Mouse (Mus musculus) forebrain, embryonic 14.5 days (tissue): ENCODE results near the gene Knop1. TPM values are rescaled to one million over a fixed set of nuclear protein-coding genes. Genes with fewer than 3 reads are reported as not detected.

Experiments
- ATAC-seq: fragments of 200-750 bp; cut with Nextera tagmentation; 2 replicates; pipeline ENCODE4 v1.8.0; 2017; ENCODE audit warnings: mild to moderate bottlenecking, moderate library complexity
- DNase-seq: peaks from one replicate; pipeline ENCODE4 v3.0.0-alpha.2; 2015; ENCODE audit warnings: low spot score
- H3K27ac ChIP-seq: fragments of 300-500 bp; sonication (generic); 2 replicates; pipeline ENCODE4 v1.5.1; 2014; ENCODE audit warnings: low read depth, mild to moderate bottlenecking, control low read depth, low read length, moderate library complexity
- H3K27me3 ChIP-seq: fragments of 300-500 bp; sonication (generic); replicated peaks from 2 replicates; pipeline ENCODE4 v1.6.1; 2014; ENCODE audit warnings: low read length, control low read depth, mixed read lengths; ENCODE audit not compliant: control insufficient read depth, insufficient read depth
- H3K36me3 ChIP-seq: fragments of 300-500 bp; sonication (generic); 2 replicates; pipeline ENCODE4 v1.6.1; 2014; ENCODE audit warnings: low read length, control low read depth; ENCODE audit not compliant: control insufficient read depth, insufficient read depth
- H3K4me1 ChIP-seq: fragments of 300-500 bp; sonication (generic); 2 replicates; pipeline ENCODE4 v1.6.1; 2014; ENCODE audit warnings: antibody characterized with exemption, low read length, control low read depth; ENCODE audit not compliant: control insufficient read depth, insufficient read depth
- H3K4me2 ChIP-seq: fragments of 300-500 bp; sonication (generic); 2 replicates; pipeline ENCODE4 v1.6.1; 2014; ENCODE audit warnings: mild to moderate bottlenecking, control low read depth, low read length
- H3K4me3 ChIP-seq: fragments of 300-500 bp; sonication (generic); 2 replicates; pipeline ENCODE4 v1.5.1; 2014; ENCODE audit warnings: low read depth, low read length, control low read depth
- H3K9ac ChIP-seq: fragments of 300-500 bp; sonication (generic); 2 replicates; pipeline ENCODE4 v1.6.1; 2014; ENCODE audit warnings: mild to moderate bottlenecking, low read length, control low read depth, moderate library complexity
- H3K9me3 ChIP-seq: fragments of 300-500 bp; sonication (generic); replicated peaks from 2 replicates; pipeline ENCODE4 v1.6.1; 2016; ENCODE audit warnings: low read length, control low read depth, mixed read lengths; ENCODE audit not compliant: control insufficient read depth
- WGBS: fragments of 180-500 bp; shearing (Covaris S2); extraction: QIAGEN DNeasy Blood & Tissue Kit; methylation state at CpG from one replicate; pipeline ENCODE4 v1.1.7; 2014; 5-methylcytosine and 5-hydroxymethylcytosine counted together
- polyA plus RNA-seq: library from polyadenylated mRNA; unstranded; fragments of >200 nt; fragmentation: Nextera tagmentation; extraction: Ambion mirVana; gene quantifications from 2 replicates; pipeline ENCODE4 v1.2.1, GENCODE M21; 2014

Gene Knop1
- polyA plus RNA-seq, 1 experiment from 2014 or later: 77.9 TPM

GRCm38 (mm10) chr7:118797600-118797999 lies 58.5 kb downstream of the Knop1 start:
- no peak for ATAC-seq
- no peak for DNase-seq
- Histone ChIP-seq H3K27ac (no peak overlapping the region), H3K4me1 (no peaks in the 10 kb centered on the region), H3K9ac (no peak overlapping the region), H3K9me3 (no peaks in the 10 kb centered on the region), H3K27me3 (no peaks in the 10 kb centered on the region), H3K4me2 (no peak overlapping the region), H3K4me3 (no peak overlapping the region), H3K36me3 (peaks cover 68% of the 10 kb centered on the region)
- 83% methylated on average over 7 of the region's 7 CpGs for WGBS

DNA sequence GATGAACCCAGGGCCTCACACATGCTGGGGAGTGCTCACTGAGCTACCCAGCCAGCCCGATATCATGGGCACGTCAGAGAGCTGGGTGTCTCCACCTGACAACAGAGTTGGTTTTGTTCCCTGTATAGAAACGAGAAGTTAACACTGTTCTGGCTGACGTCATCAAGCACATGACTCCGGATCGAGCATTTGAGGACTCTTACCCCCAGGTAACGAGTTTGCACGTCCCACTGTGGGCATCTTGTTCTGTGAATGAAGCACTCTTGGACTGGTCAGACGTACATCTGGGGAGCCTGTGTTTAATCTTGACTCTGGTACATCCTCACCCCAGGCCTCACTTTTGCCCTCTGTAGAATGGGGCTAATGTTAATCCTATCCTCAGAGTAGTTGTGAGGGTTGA lies 59.2 kb downstream of the Knop1 start:
- H3K36me3 ChIP-seq: peaks cover 73% of the 10 kb centered on the region
- no peaks in the 10 kb centered on the region for H3K9me3 ChIP-seq
- H3K4me3 ChIP-seq: no peak overlapping the region
- no peak overlapping the region for H3K4me2 ChIP-seq
- no peak for DNase-seq
- no peak overlapping the region for H3K27ac ChIP-seq
- H3K27me3 ChIP-seq: no peaks in the 10 kb centered on the region
- no peaks in the 10 kb centered on the region for H3K4me1 ChIP-seq
- H3K9ac ChIP-seq: no peak overlapping the region
- no peak for ATAC-seq
- 91% methylated on average over 9 of the region's 9 CpGs for WGBS

DNA sequence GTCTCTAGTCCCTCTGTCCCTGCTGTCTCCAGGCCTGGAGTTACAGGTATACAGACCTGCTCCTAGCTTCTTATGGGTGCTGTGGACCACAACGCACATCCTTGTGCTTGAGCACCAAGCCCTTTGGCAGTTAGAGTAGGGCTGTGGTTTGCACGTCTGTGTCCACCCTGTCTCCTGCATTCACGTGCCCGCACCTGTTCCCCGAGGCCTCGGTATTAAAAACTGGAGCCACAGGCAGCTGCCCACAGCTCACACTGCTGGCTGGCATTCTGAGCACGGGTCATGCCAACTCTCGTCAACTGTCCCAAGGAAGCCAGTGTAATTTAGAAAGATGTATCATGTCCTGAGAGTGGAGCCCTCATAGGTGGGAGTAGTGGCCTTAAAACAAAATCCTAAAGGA lies 60.3 kb downstream of the Knop1 start:
- no peak overlapping the region for H3K27ac ChIP-seq
- no peaks in the 10 kb centered on the region for H3K4me1 ChIP-seq
- WGBS: 93% methylated on average over 8 of the region's 8 CpGs
- no peaks in the 10 kb centered on the region for H3K27me3 ChIP-seq
- ATAC-seq (no peak), DNase-seq (no peak)
- no peak overlapping the region for H3K9ac ChIP-seq
- H3K4me3 ChIP-seq: no peak overlapping the region
- H3K9me3 ChIP-seq: no peaks in the 10 kb centered on the region
- peaks cover 73% of the 10 kb centered on the region for H3K36me3 ChIP-seq
- H3K4me2 ChIP-seq: no peak overlapping the region

DNA sequence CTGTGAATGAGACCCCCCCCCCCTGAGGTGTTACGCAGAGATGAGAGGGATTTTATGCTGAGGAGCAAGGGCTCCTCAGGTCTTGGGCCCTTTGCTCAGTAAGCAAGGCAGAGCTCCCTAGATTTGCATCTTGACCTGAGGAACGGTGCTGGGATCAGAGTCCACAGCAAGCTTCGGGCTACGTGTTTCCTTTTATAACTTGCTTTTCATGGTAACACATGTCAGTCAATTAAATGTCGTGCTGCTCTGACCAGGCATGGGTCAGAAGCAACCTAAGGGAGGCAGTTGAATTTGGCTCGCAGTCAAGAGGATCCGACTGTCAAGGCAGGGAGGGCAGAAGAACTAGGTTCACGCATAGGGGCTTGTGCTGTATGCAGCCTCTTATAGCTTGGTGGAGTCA lies 62.2 kb downstream of the Knop1 start:
- DNase-seq (no peak), ATAC-seq (no peak)
- Histone ChIP-seq H3K27ac (no peak overlapping the region), H3K9me3 (no peaks in the 10 kb centered on the region), H3K4me2 (no peak overlapping the region), H3K9ac (no peak overlapping the region), H3K4me3 (no peak overlapping the region), H3K36me3 (peaks cover 58% of the 10 kb centered on the region), H3K4me1 (no peaks in the 10 kb centered on the region), H3K27me3 (no peaks in the 10 kb centered on the region)
- 92% methylated on average over 8 of the region's 8 CpGs for WGBS

Other genes with a start within 250 kb of the Knop1 start
- gene Gde1, start 150.5 kb downstream of the Knop1 start, polyA plus RNA-seq: 194 and 198 TPM in 2 replicates
- gene Ccp110, start 143.7 kb downstream of the Knop1 start, polyA plus RNA-seq: 14.8 and 17.5 TPM in 2 replicates
- 91.0 and 95.1 TPM in 2 replicates for gene Vps35l, start 116.0 kb downstream of the Knop1 start, polyA plus RNA-seq
- gene Iqck, start 502 bp downstream of the Knop1 start, polyA plus RNA-seq: 3.3 and 3.4 TPM in 2 replicates
- 12.6 and 14.3 TPM in 2 replicates for gene Gprc5b, start 139.0 kb upstream of the Knop1 start, polyA plus RNA-seq